Mouse (Mus musculus) spleen, adult 2 months (tissue): ENCODE data around the gene Ptcra. TPM values are rescaled to one million over a fixed set of nuclear protein-coding genes. Genes with fewer than 3 reads are reported as not detected.

ENCODE experiments used
- DNase-seq, 2 experiments: peaks; one replicate each; pipeline versions ENCODE4 v3.0.0 to v3.0.0-alpha.2; 2012 to 2021; ENCODE audit warnings: low spot score in 2 of 2, low read depth in 1 of 2
- H3K27ac ChIP-seq: fragments of 200-500 bp; 2 replicates; pipeline ENCODE4 v1.5.1; 2012; ENCODE audit warnings: low read length, inconsistent platforms; ENCODE audit not compliant: insufficient read depth
- H3K27me3 ChIP-seq: fragments of 200-500 bp; 2 replicates; pipeline ENCODE4 v1.6.1; 2012; ENCODE audit warnings: mild to moderate bottlenecking, moderate library complexity, low read length, inconsistent platforms; ENCODE audit not compliant: control insufficient read depth, insufficient read depth
- H3K36me3 ChIP-seq: fragments of 200-500 bp; 2 replicates; pipeline ENCODE4 v1.6.1; 2012; ENCODE audit warnings: mild to moderate bottlenecking, low read length, inconsistent platforms; ENCODE audit not compliant: control insufficient read depth, insufficient read depth
- H3K4me1 ChIP-seq: fragments of 200-500 bp; 2 replicates; pipeline ENCODE4 v1.6.1; 2011; ENCODE audit warnings: inconsistent platforms; ENCODE audit not compliant: control insufficient read depth, insufficient read depth, insufficient read length
- H3K4me3 ChIP-seq: fragments of 200-500 bp; 2 replicates; pipeline ENCODE4 v1.5.1; 2011; ENCODE audit warnings: mild to moderate bottlenecking, inconsistent platforms; ENCODE audit not compliant: insufficient read depth, insufficient read length; ENCODE audit errors: extremely low read depth
- CTCF ChIP-seq: fragments of 200-500 bp; IDR thresholded peaks from 2 replicates; pipeline ENCODE4 v1.5.1; 2011; ENCODE audit warnings: mild to moderate bottlenecking, inconsistent platforms; ENCODE audit not compliant: insufficient read depth, insufficient read length, insufficient replicate concordance; ENCODE audit errors: extremely low read depth
- POLR2A ChIP-seq: fragments of 200-500 bp; IDR thresholded peaks from 2 replicates; pipeline ENCODE4 v1.6.1; 2011; ENCODE audit warnings: low read depth, low read length, inconsistent platforms
- WGBS: fragments of 180-500 bp; shearing (Covaris S2); methylation state at CpG from one replicate; pipeline ENCODE4 v1.1.7; 2018; 5-methylcytosine and 5-hydroxymethylcytosine counted together
- polyA plus RNA-seq: library from polyadenylated mRNA; depleted of rRNA; stranded (reverse); fragments of >200 nt; gene quantifications from 2 replicates; pipeline ENCODE4 v1.2.3, GENCODE M21; 2012; rRNA removed

Ptcra gene
- polyA plus RNA-seq, 1 experiment, result 0.08 TPM

- Histone ChIP-seq H3K27ac (no peak overlapping the region), H3K27me3 (no peaks in the 10 kb centered on the region), H3K4me1 (peaks cover 7% of the 10 kb centered on the region; the same call in 1 of the 2 replicates), H3K36me3 (peaks cover 9% of the 10 kb centered on the region), H3K4me3 (peak overlapping the region; percentile 98; the same call in 1 of the 2 replicates)
- no peak for TF ChIP-seq POLR2A
- TF ChIP-seq CTCF, result no peak
- 6% methylated on average over 7 of the region's 7 CpGs for WGBS
- DNase-seq, result no peak
Observed at GRCm38 (mm10) chr17:46712442-46712841, 51.1 kb downstream of the Ptcra start.

- DNase-seq, result no peak
- under 1% methylated on average over 71 of the region's 76 CpGs for WGBS
- peaks cover 7% of the 10 kb centered on the region; the same call in 1 of the 2 replicates for H3K4me1 ChIP-seq
- H3K4me3 ChIP-seq, result peak overlapping the region; percentile 98
- H3K36me3 ChIP-seq, result peaks cover 9% of the 10 kb centered on the region
- H3K27ac ChIP-seq, result peak overlapping the region; percentile 80
- no peak for TF ChIP-seq POLR2A
- no peak for TF ChIP-seq CTCF
- H3K27me3 ChIP-seq, result no peaks in the 10 kb centered on the region
Observed at GRCm38 (mm10) chr17:46711612-46712271, 51.8 kb downstream of the Ptcra start.

GRCm38 (mm10) chr17:46710959-46711597 is 52.4 kb downstream of the Ptcra start, which contains the start of gene Pex6:
Gene Pex6 (plus strand): TSS chr17:46711463.
- Histone ChIP-seq H3K4me1 (peaks cover 7% of the 10 kb centered on the region; the same call in 1 of the 2 replicates), H3K4me3 (peak within 1 kb of the TSS; percentile 98), H3K36me3 (peaks cover 9% of the 10 kb centered on the region), H3K27me3 (no peaks in the 10 kb centered on the region), H3K27ac (peak within 1 kb of the TSS; percentile 80)
- DNase-seq, result peak; percentile 83 to 89
- WGBS, result 7% methylated on average over 36 of the region's 36 CpGs
- TF ChIP-seq POLR2A (peak; percentile 71), CTCF (no peak)

- H3K4me1 ChIP-seq, result peaks cover 5% of the 10 kb centered on the region; the same call in 1 of the 2 replicates
- H3K27ac ChIP-seq, result no peak overlapping the region
- H3K27me3 ChIP-seq, result no peaks in the 10 kb centered on the region
- no peak for DNase-seq
- TF ChIP-seq POLR2A (no peak), CTCF (no peak)
- WGBS, result 94% methylated on average over 14 of the region's 14 CpGs
- no peak overlapping the region for H3K4me3 ChIP-seq
- H3K36me3 ChIP-seq, result no peaks in the 10 kb centered on the region
Observed at GRCm38 (mm10) chr17:46706375-46707089, 57.0 kb downstream of the Ptcra start.

Other genes starting within 250 kb of the Ptcra start
- 16.2 and 19.4 TPM in 2 replicates for gene Cul9, start 217.3 kb downstream of the Ptcra start, polyA plus RNA-seq
- 146 and 226 TPM in 2 replicates for gene Srf, start 207.5 kb downstream of the Ptcra start, polyA plus RNA-seq
- gene Ptk7, start 134.2 kb downstream of the Ptcra start, polyA plus RNA-seq, result 8.5 and 11.1 TPM in 2 replicates
- gene Klc4, start 117.7 kb downstream of the Ptcra start, polyA plus RNA-seq, result 14.2 and 14.6 TPM in 2 replicates
- 48.3 and 49.8 TPM in 2 replicates for gene Mrpl2, start 117.5 kb downstream of the Ptcra start, polyA plus RNA-seq
- gene Cul7, start 113.4 kb downstream of the Ptcra start, polyA plus RNA-seq, result 19.0 and 21.5 TPM in 2 replicates
- gene Rrp36, start 89.4 kb downstream of the Ptcra start, polyA plus RNA-seq, result 25.8 and 32.8 TPM in 2 replicates
- 30.2 and 34.6 TPM in 2 replicates for gene Mea1, start 84.9 kb downstream of the Ptcra start, polyA plus RNA-seq
- 57.5 and 69.2 TPM in 2 replicates for gene Klhdc3, start 82.8 kb downstream of the Ptcra start, polyA plus RNA-seq
- gene Ppp2r5d, start 58.6 kb downstream of the Ptcra start, polyA plus RNA-seq, result 28.8 and 34.2 TPM in 2 replicates
- gene Pex6, start 52.2 kb downstream of the Ptcra start, polyA plus RNA-seq, result 44.9 and 64.0 TPM in 2 replicates
- 6.4 and 8.1 TPM in 2 replicates for gene Gnmt, start 34.5 kb downstream of the Ptcra start, polyA plus RNA-seq
- gene Cnpy3, start 11.5 kb downstream of the Ptcra start, polyA plus RNA-seq, result 55.6 and 62.8 TPM in 2 replicates
- gene 2310039H08Rik, start 8.9 kb upstream of the Ptcra start, polyA plus RNA-seq, result 37.3 and 73.8 TPM in 2 replicates
- gene Rpl7l1, start 19.0 kb upstream of the Ptcra start, polyA plus RNA-seq, result 13.7 and 14.0 TPM in 2 replicates
- 14.4 and 14.5 TPM in 2 replicates for gene Bicral, start 94.8 kb upstream of the Ptcra start, polyA plus RNA-seq
- gene Tbcc, start 127.0 kb upstream of the Ptcra start, polyA plus RNA-seq, result 17.2 and 21.3 TPM in 2 replicates
- gene Prph2, start 146.7 kb upstream of the Ptcra start, polyA plus RNA-seq, result not detected in 2 replicates
- 30.8 and 31.3 TPM in 2 replicates for gene Ubr2, start 246.8 kb upstream of the Ptcra start, polyA plus RNA-seq